Mouse (Mus musculus): ENCODE results near the gene Brsk1. TPM values are rescaled to one million over a fixed set of nuclear protein-coding genes. Genes with fewer than 3 reads are reported as not detected.

Gene Brsk1
- under 1 TPM in 1 of 3 experiments, not detected in 2; 0.62 TPM for polyA plus RNA-seq (2017; shearing (Covaris generic))

DNA sequence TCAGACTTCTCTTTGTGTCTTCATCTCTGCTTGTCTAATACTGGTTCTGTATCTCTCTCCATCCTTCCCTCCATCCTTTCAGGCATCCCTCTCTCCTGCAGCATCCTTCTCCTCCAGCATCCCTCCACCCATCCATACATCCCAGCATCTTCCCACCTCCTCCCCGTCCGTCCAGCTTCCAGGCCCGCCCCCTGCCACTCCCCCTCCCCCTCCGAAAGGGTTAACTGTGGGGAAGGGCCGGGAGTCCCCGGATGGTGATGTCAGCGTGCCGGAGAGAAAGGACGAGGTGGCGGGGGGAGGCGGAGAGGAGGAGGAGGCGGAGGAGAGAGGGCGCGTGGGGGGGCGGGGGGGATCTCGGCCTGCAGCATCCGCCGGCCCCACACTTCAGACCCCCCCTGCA lies at the start of gene Brsk1:
Gene Brsk1 (plus strand): TSS at position 218 of the 400 bp plus-strand sequence.
- ATAC-seq, result no peak

DNA sequence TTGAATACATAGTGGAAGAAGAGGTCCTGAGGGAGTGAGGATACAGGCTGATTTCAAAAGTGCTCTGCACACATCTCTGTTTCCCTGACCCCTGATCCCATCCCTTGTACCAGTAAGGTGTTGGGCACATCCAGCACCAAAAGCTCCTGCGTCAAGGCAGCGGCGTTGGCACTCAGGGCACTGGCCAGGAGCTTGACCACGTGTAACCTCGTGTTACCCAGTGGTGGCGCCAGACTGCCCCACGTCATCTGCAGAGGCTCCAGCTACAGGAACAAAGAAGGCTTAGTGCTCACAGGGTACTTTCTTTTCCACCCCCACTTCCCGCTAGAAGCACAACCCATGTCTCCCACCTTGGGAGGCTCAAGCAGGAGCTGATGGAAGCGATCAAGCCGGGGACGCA lies 49.2 kb upstream of the Brsk1 start:
- ATAC-seq, result no peak

DNA sequence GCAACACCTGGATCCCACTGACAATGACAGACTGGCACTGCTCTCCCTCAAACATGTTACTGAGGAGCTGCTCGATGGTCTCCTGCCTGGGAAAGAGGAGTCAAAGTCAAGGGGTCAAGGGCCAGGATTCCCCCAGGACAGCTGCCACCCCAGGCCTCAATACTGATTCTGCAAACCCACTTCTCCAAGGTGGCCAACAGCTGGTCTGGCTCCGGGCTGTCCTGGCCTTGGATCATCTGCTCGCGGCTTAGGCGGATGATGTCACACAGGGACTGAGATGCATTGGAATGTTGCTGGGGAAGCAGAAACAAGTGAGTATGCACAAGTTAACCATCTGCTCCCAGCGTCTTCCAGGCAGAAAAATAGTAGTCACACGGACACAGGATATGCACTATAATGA lies 48.4 kb upstream of the Brsk1 start:
- ATAC-seq, result no peak

DNA sequence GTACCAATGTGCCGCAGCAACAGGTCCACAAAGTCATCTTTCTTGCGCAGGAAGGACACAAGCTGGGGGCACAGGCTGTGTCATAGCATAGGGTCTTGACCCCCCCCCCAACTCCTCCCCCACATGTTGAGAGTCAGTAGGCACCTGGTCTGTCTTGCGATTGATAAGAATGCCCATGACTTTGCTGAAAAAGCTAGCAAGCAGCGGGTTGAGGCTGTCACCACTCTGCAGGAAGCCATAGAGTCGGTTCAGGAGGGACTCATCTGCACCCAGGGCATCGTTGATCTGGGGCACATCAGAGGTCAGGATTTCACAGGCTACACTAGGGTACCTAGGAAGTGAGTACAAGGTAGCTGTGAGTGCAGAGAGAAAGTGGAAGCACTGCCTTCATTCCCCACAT lies 47.2 kb upstream of the Brsk1 start:
- no peak for ATAC-seq

DNA sequence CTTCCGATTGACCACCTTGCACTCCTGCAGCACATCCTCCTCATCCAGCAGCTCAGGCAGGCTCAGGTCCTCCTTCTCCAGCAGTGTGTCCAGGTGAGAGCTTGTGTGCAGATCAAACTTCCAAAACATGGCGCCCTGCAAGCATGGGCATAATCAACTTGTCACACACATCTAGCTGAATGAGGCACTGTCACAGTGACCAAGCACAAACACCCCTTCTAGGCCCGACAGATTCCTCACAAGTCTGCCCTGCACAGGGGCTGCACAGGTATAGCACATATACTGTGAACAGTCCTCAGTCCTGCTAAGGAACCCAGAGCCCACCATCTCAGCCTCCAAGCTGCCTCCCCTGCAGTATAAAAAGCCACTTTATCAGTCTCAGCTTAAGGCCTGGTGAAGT lies 43.6 kb upstream of the Brsk1 start:
- ATAC-seq, result no peak

DNA sequence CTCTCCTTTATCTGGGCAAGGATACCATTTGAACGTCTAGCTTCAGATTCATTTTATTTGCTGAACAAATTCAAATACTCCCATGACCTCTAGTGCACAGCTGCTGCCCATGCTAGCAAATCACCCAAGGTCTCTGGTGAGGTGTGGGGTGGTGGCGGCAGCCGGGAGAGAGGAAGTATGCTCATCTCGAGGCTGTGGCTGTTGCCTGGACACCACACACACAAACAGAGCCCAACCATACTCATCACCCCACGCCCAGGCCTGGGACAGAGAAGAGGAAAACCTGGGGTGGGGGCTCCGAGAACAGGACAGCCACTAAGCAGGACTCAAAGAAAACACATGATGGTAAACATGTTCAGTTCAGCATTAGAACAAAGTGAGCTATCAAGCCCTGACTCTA lies 43.1 kb upstream of the Brsk1 start:
- peak; percentile 46 for ATAC-seq

DNA sequence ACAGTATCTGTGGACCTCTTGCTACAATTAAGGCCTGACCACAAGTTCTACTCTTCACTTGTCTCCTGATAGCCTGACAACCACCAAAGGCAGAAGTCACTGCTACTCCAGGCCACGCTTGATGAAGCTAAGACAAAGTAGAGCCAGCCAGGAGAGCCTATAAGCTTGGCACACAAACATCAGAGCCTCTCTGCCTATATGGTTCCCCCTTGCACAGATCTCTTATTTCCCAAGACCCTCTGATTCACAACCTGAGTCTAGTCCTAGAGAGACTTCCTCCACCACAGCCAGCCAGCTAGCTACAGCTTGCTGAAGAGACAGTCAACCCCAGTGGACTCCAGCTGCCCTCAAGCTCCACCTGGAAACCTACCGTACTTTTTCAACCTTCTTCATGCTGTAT lies 42.4 kb upstream of the Brsk1 start:
- ATAC-seq, result no peak

DNA sequence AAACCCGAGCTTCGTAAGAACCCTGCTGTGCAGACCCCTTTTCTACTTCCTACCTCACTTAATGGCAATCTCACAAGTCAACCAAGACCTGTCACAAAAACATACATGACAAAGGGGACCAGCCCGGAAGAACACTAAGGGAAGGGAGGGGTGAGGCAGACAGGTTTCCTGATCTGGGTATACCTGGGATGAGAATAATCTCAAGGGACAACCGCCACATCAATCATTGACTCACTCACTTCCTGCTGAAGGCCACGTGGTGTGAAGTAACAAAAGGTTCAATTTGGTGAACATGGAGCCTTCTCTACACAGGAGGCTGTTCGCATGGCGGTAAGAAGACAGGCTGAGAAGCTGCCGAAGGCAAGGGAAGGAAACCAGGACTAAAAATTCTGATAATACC lies 38.8 kb upstream of the Brsk1 start:
- peak; percentile 66 for ATAC-seq

DNA sequence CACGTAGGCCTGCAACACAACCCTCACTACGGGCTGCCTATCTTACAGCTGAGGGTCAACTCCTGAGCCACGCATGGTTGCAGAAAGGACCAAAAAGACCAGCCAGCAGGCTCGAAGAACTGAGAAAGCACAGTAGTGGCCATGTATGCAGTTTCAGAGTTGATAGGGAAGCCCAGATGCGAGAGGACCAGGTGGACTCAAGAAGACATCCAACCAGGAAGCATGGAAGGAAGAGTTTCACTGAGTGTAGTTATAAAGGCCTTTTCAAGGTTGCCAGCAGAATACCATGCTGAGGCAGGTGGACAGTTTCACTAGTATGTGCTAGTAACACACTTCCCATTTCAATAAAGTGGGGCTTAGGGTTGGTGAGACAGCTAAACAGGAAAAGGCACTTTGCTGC lies 37.7 kb upstream of the Brsk1 start:
- no peak for ATAC-seq

DNA sequence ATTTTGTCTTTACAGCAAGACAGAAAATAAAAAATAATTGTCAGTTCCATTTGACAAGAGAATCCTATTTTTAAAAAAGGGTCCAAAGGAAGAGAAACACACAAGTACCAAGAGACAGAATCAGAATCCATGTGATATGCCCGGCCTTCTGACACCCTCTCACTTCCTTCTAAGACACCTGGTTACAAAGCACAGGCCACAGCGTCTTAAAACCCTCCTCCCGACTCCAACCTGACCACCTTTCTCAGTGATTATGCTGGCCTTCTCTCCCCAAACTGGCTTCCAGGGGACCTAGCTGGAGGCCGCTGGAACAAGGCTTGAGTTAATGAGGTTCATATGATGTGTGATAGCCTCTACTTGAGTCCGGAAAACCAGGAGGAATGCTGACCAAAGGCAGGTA lies 37.1 kb upstream of the Brsk1 start:
- ATAC-seq, result no peak

DNA sequence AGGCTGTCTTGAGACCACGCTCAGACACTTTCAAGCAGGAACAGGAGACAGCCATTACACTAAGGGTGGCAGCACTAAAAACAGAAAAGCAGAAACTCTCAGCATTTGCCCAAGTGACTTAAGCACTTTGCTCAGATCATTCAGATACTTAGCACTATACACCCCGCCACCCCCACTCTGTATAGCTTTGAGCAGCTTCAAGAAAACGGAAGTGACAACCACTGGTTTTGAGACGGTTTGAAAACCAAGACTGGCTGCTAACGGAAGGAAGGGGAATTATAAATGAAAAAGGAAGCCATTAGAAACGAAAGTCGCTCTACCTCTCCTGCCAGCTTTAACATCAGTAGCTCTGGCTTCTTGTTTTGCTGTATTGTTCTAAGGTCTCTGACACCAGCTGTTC lies 36.6 kb upstream of the Brsk1 start:
- ATAC-seq, result peak; percentile 74

DNA sequence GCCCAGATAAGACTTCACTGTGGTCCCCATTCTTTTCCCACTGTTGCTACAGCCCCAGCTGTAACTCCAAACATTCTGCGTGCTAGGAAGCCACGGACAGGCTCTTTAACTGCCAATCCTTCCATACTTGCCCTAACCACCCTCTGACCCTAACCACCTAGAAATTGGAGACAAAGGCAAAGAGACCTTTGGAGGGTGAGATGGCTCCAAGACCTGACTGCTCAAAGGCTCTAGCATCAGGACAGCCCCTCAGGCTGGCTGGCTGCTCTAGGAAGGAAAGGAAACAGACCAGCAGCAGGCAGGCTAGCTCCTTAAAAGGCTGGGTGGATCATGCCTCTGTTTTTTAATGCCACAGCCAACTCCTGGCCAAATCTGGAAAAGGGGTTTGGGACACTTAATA lies 36.2 kb upstream of the Brsk1 start:
- ATAC-seq, result no peak

DNA sequence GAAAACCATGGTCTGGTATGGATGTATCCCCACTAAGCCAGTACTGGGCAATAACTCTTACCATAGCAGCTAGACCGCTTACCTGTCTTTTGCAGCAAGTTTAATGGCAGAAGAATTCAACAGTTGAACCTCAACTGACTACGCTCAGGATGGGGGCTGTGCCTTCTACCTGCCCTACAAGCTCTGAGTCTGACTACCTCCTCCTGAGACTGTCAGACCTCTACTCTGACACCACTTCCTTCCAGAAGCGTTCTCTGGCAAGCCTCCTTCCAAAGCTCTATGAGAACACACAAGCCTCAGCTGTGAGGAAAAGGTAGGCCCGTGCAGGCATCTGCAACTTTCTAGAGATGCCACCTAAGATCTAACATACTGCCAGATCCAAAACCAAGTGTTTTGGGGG lies 35.0 kb upstream of the Brsk1 start:
- peak; percentile 18 for ATAC-seq

DNA sequence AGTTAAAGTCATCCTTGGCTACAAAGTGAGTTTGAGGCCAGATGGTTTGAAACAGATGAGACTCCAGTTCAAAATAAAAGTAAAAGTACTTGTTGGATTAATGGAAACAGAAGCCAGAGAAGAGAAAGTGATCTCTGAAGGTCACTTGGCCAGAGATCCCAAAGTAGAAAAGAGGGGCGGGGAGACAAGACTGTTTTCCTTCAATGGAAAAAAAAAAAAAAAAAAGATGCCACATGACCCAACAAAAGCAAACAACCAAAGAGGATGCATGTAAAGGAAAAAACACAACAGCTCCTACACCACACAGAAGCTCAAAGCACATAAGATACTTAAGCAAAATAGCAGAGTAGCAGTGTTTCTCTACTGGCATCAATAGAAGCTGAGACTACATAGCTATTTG lies 34.5 kb upstream of the Brsk1 start:
- ATAC-seq, result no peak

DNA sequence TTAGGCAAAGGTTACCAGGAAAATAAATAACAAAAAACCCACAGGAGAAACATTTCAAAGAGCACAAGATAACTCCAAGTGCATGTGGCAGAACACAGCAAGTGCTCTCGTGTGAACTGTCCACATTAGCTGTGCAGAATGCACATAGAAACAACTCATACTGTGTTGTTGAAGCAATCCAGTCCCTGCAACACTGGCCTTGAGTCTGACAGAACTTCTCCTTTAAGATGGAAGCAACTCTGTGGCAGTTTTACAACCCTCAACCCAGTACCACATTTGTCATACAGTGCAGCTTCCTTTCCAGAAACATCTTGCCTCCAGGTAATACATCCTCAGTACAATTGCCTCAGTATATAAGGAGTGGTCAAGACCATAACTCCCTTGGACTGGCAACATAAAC lies 33.6 kb upstream of the Brsk1 start:
- ATAC-seq, result no peak

DNA sequence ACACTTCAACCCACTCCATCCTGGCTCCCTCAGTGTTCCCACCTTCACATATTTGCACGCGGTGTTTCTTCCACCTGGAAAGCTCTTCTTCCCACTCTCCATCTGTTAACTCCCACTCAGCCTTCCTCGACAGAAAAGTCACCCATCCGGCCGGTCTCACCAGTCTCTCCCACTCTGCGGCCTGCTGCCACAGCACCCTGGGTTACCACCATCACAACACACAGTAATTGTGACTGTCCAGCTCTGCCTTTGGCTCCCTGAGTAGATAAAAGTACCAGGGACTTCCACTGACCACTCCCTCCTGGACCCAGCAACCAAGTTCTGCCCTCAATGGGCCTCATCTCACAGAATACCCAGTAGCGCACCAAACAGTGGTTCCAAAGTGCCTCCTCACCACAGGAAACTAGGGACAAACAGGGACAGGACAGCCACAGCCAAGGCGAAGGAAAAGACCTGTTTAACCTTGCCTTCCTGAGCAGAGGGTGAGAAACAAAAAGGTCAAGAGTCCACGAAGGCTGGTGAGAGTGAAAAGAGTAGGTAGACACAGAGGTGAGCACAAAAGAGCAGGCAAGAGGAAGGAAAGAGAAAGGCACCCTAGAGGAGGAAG lies 32.8 kb upstream of the Brsk1 start:
- no peak for ATAC-seq

DNA sequence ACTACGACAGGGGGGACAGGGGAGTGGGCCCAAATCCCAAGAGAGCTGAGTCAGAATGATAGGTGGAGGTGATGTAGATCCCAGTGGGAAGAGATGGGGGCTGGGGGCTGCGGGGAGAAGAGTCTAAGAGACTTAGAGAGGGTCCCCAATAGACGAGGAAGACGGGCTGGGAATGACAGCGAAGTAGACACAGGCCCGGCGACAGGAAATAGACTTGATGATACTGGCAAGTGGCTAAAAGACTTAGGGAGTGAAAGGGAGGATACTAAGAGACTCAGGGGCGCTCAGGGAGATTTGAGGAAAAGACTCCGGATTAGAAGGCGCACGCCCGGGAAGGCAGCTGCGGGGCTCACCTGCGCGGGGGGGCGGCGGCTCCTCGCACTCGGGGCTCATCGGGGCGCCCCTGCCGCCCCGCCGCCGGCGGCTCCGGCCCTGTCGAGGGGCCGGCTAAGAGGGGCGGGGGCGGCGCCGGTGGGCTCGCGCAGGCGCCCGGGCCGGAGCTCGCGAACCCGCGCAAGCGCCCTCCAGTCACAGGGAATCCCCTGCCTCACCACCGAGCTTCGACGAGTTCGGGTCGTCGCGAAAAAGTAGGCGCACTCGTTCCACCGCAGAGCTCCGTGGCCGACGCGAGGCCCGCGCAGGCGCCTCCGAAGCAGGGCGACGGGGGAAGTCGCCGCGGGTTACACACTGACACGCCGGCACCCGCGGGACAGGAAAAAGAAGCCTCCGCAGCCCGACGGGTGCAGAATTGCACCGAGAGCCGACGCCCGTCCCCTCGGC lies 32.1 kb upstream of the Brsk1 start:
- ATAC-seq, result peak; percentile 19

DNA sequence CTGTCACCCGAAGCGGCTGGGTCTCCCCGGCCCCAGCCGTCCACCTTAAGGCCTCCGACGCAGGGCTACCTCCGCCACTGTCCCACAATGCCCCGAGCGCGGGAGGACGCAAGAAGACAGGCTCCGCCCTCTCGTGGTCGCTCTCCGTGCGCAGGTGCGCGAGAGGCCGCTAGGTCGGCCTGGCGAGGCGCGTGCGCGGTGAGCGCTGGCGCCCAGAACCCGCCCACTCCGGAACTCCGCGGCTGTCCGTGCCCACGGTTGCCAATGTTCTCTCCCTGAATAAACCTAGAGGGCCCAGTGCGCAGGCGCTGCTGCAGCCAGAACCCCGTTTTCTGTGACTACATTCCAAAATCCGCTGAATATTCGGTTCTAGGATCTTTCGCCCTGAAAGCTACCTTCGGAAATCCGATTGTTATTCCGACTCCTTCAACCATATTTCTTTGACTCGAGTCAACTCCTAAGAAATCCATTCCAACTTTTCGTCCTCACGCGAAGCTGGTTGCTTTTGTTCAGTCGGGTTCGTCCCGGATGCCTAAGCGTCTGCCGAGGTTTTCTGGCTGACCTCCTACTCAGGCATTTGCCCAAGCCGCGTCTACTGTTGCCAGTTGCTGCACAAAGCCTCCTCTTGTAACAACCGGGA lies 31.4 kb upstream of the Brsk1 start, which contains the start of gene Ppp6r1:
Gene Ppp6r1 (minus strand): TSS at position 108 of the 640 bp plus-strand sequence.
- peak; percentile 78 for ATAC-seq

DNA sequence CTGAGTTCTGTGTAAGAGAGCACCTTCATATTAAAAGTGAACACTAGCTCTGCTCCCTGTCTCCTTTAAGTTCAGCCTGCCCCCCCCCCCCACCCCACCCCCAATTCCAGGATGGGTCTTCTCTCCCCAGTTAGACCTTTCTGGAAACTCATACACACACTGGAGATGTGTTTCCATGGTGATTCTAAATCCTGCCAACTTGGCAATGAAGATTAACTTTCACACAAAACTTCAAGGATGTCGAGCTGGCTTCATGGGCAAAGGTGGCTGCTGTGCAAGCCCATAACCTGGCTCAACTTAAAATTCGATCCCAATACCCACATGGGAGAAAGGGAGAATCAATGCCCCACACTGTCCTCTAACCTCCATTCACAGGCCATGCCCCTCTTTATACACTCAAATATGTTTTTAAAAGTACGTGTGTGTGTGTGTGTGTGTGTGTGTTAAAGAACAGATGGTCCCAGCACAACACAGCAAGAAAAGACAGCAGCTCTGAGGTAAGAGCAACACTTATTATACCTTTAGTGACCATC lies 30.4 kb upstream of the Brsk1 start:
- ATAC-seq, result no peak

DNA sequence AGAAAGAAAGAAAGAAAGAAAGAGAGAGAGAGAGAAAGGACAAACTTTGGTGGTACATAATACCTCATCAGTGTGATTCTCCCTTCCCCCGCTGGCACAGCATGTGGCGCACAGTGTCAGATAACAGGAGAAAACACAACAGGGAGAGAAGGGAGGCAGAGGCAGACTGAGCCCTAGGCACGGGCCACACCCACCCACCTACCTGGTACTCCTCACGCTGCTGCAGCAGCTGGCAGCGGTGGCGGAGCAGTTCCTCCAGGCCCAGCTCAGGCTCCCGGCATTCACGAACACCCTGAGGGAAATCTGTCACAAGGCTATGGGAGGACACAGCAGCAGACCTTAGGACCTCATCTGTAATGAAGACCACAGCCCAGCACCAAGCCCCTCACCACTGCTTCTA lies 27.2 kb upstream of the Brsk1 start:
- ATAC-seq, result no peak

DNA sequence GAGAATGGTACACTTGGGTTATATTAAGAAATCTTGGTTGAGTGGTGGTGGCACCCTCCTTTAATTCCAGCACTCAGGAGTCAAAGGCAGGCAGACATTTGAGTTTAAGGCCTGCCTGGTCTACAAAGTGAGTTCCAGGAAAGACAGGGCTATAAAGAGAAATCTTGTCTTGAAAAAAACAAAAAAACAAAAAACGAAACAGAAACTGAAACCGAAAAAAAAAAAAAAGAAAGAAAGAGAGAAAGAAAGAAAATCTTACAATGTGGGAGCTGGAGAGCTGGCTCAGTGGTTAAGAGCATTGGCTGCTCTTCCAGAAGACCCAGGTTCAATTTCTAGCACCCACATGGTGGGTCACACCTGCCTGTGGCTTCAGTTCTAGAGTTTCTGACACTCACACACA lies 26.7 kb upstream of the Brsk1 start:
- ATAC-seq, result peak; percentile 18

DNA sequence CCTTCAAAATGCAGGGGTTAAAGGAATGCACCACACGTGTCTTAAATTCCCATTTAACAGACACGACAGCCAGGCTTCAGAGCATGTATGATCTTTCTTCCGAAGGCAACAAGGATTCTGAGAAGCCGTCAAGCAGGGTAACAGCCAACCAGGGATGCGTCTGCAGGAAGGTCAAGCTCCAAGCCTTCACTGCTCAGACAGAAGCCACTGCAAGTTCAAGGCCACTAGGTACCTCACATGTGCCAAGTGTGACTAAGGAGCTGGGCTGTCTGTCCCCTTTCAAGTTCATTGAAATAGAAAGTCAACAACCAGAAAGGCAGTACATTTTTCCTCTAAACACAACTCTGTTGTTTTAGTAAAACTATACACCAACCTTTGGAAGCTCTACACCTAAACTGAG lies 23.5 kb upstream of the Brsk1 start:
- ATAC-seq, result no peak

DNA sequence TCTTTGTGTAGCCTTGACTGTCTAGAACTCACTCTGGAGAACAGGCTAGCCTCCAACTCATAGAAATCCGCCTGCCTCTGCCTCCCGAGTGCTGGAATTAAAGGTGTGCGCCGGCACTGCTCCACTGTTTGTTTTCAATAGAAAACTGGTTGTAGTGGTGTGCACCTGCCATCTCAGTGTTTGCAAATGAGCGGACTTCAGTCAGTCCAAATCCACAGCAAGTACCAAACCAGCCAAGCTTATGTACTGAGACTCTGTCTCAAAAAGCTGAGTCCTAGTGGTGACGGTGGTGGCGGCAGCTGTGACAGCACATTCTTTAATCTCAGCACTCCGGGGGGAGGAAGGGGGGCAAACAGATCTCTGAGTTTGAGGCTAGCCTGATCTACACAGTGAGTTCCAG lies 21.9 kb upstream of the Brsk1 start:
- ATAC-seq, result no peak

DNA sequence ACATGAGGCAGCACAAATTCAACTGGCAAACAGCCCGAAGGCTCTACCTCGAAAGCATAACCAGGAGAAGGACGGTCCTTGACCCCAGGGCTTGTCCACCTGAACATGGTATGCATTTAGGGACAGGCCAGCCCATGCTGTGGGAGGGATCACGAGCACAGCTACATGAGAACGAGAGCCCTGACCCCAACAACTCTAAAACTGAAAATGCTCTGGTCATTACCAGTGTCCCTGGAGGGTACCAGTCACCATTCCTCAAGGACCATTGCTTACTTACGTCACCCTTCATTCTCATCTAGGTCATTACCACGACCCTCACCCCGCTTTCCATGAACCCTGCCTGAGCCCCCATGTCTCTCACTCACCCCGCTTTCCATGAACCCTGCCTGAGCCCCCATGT lies 21.2 kb upstream of the Brsk1 start:
- no peak for ATAC-seq

Measured in inflammation-experienced regulatory T-cells, adult 6 months (primary cell).